Mouse (Mus musculus) embryonic fibroblast, embryonic 13.5 days (primary cell): ENCODE data around the gene Thap3.

Experiments used
- CTCF ChIP-seq: IDR thresholded peaks from 2 replicates; pipeline ENCODE4 v1.5.1; 2011; ENCODE audit warnings: mild to moderate bottlenecking, control low read depth, low read length, moderate library complexity, borderline replicate concordance; ENCODE audit not compliant: insufficient read depth
- POLR2A ChIP-seq: IDR thresholded peaks from 2 replicates; pipeline ENCODE4 v1.6.1; 2011; ENCODE audit warnings: low read depth, mild to moderate bottlenecking, control low read depth, low read length, moderate library complexity

GRCm38 (mm10) chr4:152000906-152001305 is 12.1 kb upstream of the Thap3 start:
- TF ChIP-seq POLR2A (no peak), CTCF (no peak)
